Comparison of ENCODE assay signal across 8 mouse cellular contexts in genomic region chr2:101172806-101173205, GRCm38 (mm10).
DNase-seq lines count a peak whose midpoint lies in the region; ATAC-seq lines count a peak whose summit lies in the region.

No protein-coding gene starts in this region.

- H3K9ac ChIP-seq in midbrain, embryonic 16.5 days (ENCODE audit: low read depth, low read length), result no peak overlapping the region
- H3K9ac ChIP-seq in limb, embryonic 13.5 days, result no peak overlapping the region

- WGBS in midbrain, embryonic 10.5 days, result 26% methylated on average over 6 of the region's 6 CpGs
- 10% methylated on average over 6 of the region's 6 CpGs for WGBS in midbrain, embryonic 16.5 days
- WGBS in limb, embryonic 13.5 days, result 35% methylated on average over 6 of the region's 6 CpGs

- H3K4me2 ChIP-seq in midbrain, embryonic 16.5 days (ENCODE audit: low read length), result no peak overlapping the region
- H3K4me2 ChIP-seq in limb, embryonic 13.5 days (replicated peaks), result no peak overlapping the region

- H3K9me3 ChIP-seq in midbrain, embryonic 10.5 days (replicated peaks), result no peaks in the 10 kb centered on the region
- H3K9me3 ChIP-seq in midbrain, embryonic 16.5 days (replicated peaks; ENCODE audit: control insufficient read depth, low read length, poor library complexity, severe bottlenecking), result no peaks in the 10 kb centered on the region
- no peaks in the 10 kb centered on the region for H3K9me3 ChIP-seq in limb, embryonic 13.5 days

- DNase-seq in midbrain, embryonic 10.5 days (ENCODE audit: low spot score), result peak; percentile 66
- DNase-seq in forelimb bud, embryonic 11.5 days (ENCODE audit: low read depth, low spot score), result peak; percentile 11
- DNase-seq in right cerebral cortex, postnatal 36 days (ENCODE audit: low spot score in 2 of 2), result peak; percentile 42 to 55
- no peak for DNase-seq in T-cell, adult 2 months (ENCODE audit: low spot score)
- no peak for DNase-seq in spleen, adult 18-20 months
- no peak for DNase-seq in urinary bladder, adult 18-20 months (ENCODE audit: low spot score in 2 of 2)

- H3K27ac ChIP-seq in midbrain, embryonic 10.5 days (replicated peaks), result no peak overlapping the region
- H3K27ac ChIP-seq in midbrain, embryonic 16.5 days (ENCODE audit: low read length), result no peak overlapping the region
- no peak overlapping the region for H3K27ac ChIP-seq in limb, embryonic 13.5 days

- no peak for ATAC-seq in midbrain, embryonic 16.5 days
- peak; percentile 77 for ATAC-seq in limb, embryonic 13.5 days (ENCODE audit: low FRiP score, low read depth)

- H3K4me3 ChIP-seq in midbrain, embryonic 10.5 days, result no peak overlapping the region
- H3K4me3 ChIP-seq in midbrain, embryonic 16.5 days (ENCODE audit: low read depth, low read length), result no peak overlapping the region
- H3K4me3 ChIP-seq in limb, embryonic 13.5 days, result no peak overlapping the region

- peaks cover 55% of the 10 kb centered on the region for H3K27me3 ChIP-seq in midbrain, embryonic 10.5 days (ENCODE audit: low read depth, poor library complexity, severe bottlenecking)
- no peaks in the 10 kb centered on the region for H3K27me3 ChIP-seq in midbrain, embryonic 16.5 days (ENCODE audit: control insufficient read depth, insufficient read depth, low read depth, low read length)
- H3K27me3 ChIP-seq in limb, embryonic 13.5 days, result no peaks in the 10 kb centered on the region

- no peaks in the 10 kb centered on the region for H3K36me3 ChIP-seq in midbrain, embryonic 10.5 days
- no peaks in the 10 kb centered on the region for H3K36me3 ChIP-seq in midbrain, embryonic 16.5 days (ENCODE audit: control insufficient read depth, insufficient read depth, low read length)
- no peaks in the 10 kb centered on the region for H3K36me3 ChIP-seq in limb, embryonic 13.5 days

- H3K4me1 ChIP-seq in midbrain, embryonic 10.5 days, result peaks cover 25% of the 10 kb centered on the region
- no peaks in the 10 kb centered on the region for H3K4me1 ChIP-seq in midbrain, embryonic 16.5 days (ENCODE audit: control insufficient read depth, insufficient read depth, low read length)
- no peaks in the 10 kb centered on the region for H3K4me1 ChIP-seq in limb, embryonic 13.5 days

Comparison
In these comparisons a context has a peak if more than half of its experiments do, and no peak if none do; other contexts are left out.
1. DNase-seq: peak in midbrain, embryonic 10.5 days (single experiment), forelimb bud, embryonic 11.5 days (single experiment) and right cerebral cortex, postnatal 36 days (2 of 2); none in T-cell, adult 2 months (single experiment), spleen, adult 18-20 months (0 of 2) and urinary bladder, adult 18-20 months (0 of 2).